Mouse (Mus musculus): ENCODE measurements around the gene Ctns.

GRCm38 (mm10) chr11:73185872-73186615 is 12.8 kb downstream of the Ctns start:
- TF ChIP-seq CTCF (IDR thresholded peaks at IDR 0.05; ENCODE audit: low read depth) (no peak), EP300 (optimal IDR thresholded peaks at IDR 0.05) (no peak)

Measured in stomach, postnatal 0 days (tissue).